Mouse (Mus musculus) lung, postnatal 0 days (tissue): Measurements from ENCODE around the gene Cdkal1. TPM values are rescaled to one million over a fixed set of nuclear protein-coding genes. Genes with fewer than 3 reads are reported as not detected.

ENCODE experiments used
- ATAC-seq: fragments of 200-750 bp; cut with Nextera tagmentation; 2 replicates; pipeline ENCODE4 v1.8.0; 2017; ENCODE audit warnings: moderate library complexity
- DNase-seq: peaks from one replicate; pipeline ENCODE4 v3.0.0-alpha.2; 2016; ENCODE audit warnings: low spot score
- H3K27ac ChIP-seq: fragments of 300-500 bp; sonication (generic); 2 replicates; pipeline ENCODE4 v1.5.1; 2014; ENCODE audit warnings: antibody characterized with exemption, mild to moderate bottlenecking, low read length, mixed read lengths
- H3K27me3 ChIP-seq: fragments of 300-500 bp; sonication (generic); replicated peaks from 2 replicates; pipeline ENCODE4 v1.6.1; 2014; ENCODE audit warnings: low read length, mixed read lengths; ENCODE audit not compliant: insufficient read depth
- H3K36me3 ChIP-seq: fragments of 300-500 bp; sonication (generic); 2 replicates; pipeline ENCODE4 v1.6.1; 2014; ENCODE audit warnings: low read length, mixed read lengths; ENCODE audit not compliant: insufficient read depth
- H3K4me1 ChIP-seq: fragments of 300-500 bp; sonication (generic); 2 replicates; pipeline ENCODE4 v1.6.1; 2014; ENCODE audit warnings: antibody characterized with exemption, low read depth, low read length, mixed read lengths; ENCODE audit not compliant: insufficient read depth
- H3K4me2 ChIP-seq: fragments of 300-500 bp; sonication (generic); replicated peaks from 2 replicates; pipeline ENCODE4 v1.6.1; 2014; ENCODE audit warnings: low read depth, mild to moderate bottlenecking, low read length, moderate library complexity, mixed read lengths
- H3K4me3 ChIP-seq: fragments of 300-500 bp; sonication (generic); 2 replicates; pipeline ENCODE4 v1.5.1; 2014; ENCODE audit warnings: low read depth, low read length
- H3K9ac ChIP-seq: fragments of 300-500 bp; sonication (generic); replicated peaks from 2 replicates; pipeline ENCODE4 v1.6.1; 2014; ENCODE audit warnings: low read depth, mild to moderate bottlenecking
- H3K9me3 ChIP-seq: fragments of 300-500 bp; sonication (generic); 2 replicates; pipeline ENCODE4 v1.6.1; 2016; ENCODE audit warnings: low read length, mixed read lengths
- CTCF ChIP-seq: IDR thresholded peaks from 2 replicates; pipeline ENCODE4 v1.5.1; 2016; ENCODE audit warnings: antibody characterized with exemption, mild to moderate bottlenecking
- EP300 ChIP-seq: IDR thresholded peaks from 2 replicates; pipeline ENCODE4 v1.6.1; 2016; ENCODE audit warnings: antibody characterized with exemption, mild to moderate bottlenecking, control low read depth
- WGBS: fragments of 180-500 bp; shearing (Covaris S2); extraction: QIAGEN DNeasy Blood & Tissue Kit; methylation state at CpG from one replicate; pipeline ENCODE4 v1.1.7; 2014; 5-methylcytosine and 5-hydroxymethylcytosine counted together
- polyA plus RNA-seq: library from polyadenylated mRNA; unstranded; fragments of >200 nt; fragmentation: Nextera tagmentation; extraction: Ambion mirVana; gene quantifications from 2 replicates; pipeline ENCODE4 v1.2.1, GENCODE M21; 2015

Cdkal1 gene
- 14.7 and 16.2 TPM in 2 replicates for polyA plus RNA-seq

DNA sequence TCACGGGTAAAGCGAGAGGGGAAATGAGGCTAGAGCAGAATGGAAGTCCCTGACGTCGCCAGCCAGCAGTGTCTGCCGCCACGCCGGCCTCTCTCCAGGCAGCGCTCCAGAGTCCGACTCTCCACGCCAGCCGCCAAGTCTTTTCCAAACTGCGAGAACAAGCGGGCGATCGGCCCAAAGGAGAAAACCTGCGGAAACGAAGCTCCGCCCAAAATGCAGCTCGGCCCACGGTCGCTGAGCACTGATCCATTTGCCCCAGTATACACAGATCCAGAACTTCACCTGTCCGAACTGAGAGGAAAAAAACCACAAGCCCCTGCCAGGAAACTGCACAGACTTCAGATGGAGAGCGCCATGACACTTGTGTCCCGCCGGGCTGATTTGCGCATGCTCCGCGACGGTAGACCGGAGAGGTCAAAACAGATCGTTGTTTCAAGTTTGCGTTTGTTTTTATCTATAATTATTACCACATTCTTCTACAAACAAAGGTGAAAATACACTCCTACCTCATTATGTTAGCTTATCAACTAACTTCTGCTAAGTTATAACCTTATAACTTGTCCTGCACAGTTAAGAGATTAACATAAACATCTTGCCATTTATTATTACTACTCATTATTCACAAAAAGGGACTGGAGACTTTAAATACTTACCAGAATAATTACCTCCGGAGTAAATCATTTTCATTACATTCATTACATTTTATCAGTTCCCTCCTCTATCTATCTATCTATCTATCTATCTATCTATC is at the start of gene Cdkal1:
Gene Cdkal1, minus strand, starts transcription at position 394 of the 751 bp plus-strand sequence.
- Histone ChIP-seq H3K4me2 (peak within 1 kb of the TSS; percentile 68), H3K9ac (peak within 1 kb of the TSS; percentile 58), H3K27me3 (no peaks in the 10 kb centered on the region), H3K27ac (peak within 1 kb of the TSS; percentile 84), H3K4me1 (no peaks in the 10 kb centered on the region), H3K9me3 (no peaks in the 10 kb centered on the region), H3K36me3 (no peaks in the 10 kb centered on the region), H3K4me3 (peak within 1 kb of the TSS; percentile 72)
- peak; percentile 91 for DNase-seq
- WGBS = under 1% methylated on average over 33 of the region's 33 CpGs
- peak; percentile 94 for ATAC-seq
- TF ChIP-seq CTCF (peak; percentile 25), EP300 (no peak)

DNA sequence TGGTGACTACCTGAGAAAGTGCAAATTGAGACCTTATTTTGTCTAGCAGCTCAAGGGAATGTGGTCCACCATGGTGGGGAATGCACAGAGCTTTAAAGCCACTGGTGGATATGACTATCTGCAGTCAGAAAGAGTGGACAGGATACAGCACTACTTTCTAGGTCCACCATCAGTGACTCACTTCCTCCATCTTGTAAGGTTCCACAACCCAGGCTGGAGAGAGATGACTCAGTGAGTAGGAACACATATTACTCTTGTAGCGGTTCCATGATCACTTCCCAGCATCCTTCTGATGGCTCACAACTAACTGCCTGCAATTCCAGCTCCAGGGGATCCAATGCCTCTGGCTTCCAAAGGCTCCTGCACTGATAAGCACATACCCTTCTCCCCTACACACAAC is 47.9 kb upstream of the Cdkal1 start:
- Histone ChIP-seq H3K27ac (no peak overlapping the region), H3K4me2 (no peak overlapping the region), H3K27me3 (no peaks in the 10 kb centered on the region), H3K9me3 (no peaks in the 10 kb centered on the region), H3K9ac (no peak overlapping the region), H3K4me3 (no peak overlapping the region), H3K4me1 (no peaks in the 10 kb centered on the region), H3K36me3 (no peaks in the 10 kb centered on the region)
- ATAC-seq (no peak), DNase-seq (no peak)
- WGBS = 91% methylated on average over 1 of the region's 1 CpGs
- no peak for TF ChIP-seq CTCF
- TF ChIP-seq EP300 = no peak

DNA sequence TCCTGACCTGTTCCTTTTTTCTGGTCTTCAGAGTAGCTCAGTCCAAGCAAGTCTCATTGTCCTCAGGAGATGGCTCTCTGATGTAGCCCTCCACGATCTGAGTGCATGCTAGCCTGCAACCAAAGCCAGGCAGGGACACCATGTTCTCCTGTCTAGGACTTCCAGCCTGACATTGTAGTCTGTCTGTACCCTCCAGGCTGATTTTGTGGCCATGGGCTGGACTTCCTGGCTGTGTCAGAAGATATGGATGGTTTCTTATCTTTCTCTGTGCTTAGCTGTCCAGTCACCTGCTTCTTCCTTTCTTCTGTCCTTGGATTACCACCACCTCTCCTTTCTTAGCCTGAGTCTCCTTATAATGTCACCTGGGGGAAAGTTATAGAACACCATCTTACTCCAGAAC is 47.2 kb upstream of the Cdkal1 start:
- Histone ChIP-seq H3K9me3 (no peaks in the 10 kb centered on the region), H3K9ac (no peak overlapping the region), H3K4me3 (no peak overlapping the region), H3K27me3 (no peaks in the 10 kb centered on the region), H3K4me1 (no peaks in the 10 kb centered on the region), H3K4me2 (no peak overlapping the region), H3K36me3 (no peaks in the 10 kb centered on the region), H3K27ac (no peak overlapping the region)
- WGBS = 89% methylated on average over 1 of the region's 1 CpGs
- TF ChIP-seq CTCF (no peak), EP300 (no peak)
- DNase-seq (no peak), ATAC-seq (no peak)

DNA sequence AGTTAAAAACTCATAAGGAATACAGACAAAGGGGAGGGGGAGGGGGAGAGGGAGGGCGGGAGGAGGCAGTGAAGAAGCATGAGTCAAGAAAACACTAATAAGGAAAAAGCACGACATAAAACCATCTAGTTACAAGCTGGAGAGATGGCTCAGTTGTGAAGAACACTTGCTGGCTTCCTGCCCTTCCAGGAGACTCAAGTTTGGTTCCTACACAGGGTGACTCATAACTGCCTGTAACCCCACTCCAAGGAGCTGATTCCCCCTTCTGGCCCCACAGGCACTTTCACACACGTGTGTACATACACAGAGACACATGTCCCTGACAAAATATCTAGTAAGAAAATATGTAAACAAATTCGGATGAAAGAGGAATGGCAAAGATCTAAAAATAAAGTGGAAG is 46.2 kb upstream of the Cdkal1 start:
- WGBS = 49% methylated on average over 4 of the region's 4 CpGs
- H3K4me3 ChIP-seq = no peak overlapping the region
- H3K36me3 ChIP-seq = no peaks in the 10 kb centered on the region
- TF ChIP-seq EP300 (no peak), CTCF (no peak)
- DNase-seq (peak; percentile 27), ATAC-seq (no peak)
- H3K4me2 ChIP-seq = no peak overlapping the region
- no peak overlapping the region for H3K27ac ChIP-seq
- no peak overlapping the region for H3K9ac ChIP-seq
- no peaks in the 10 kb centered on the region for H3K4me1 ChIP-seq
- H3K27me3 ChIP-seq = no peaks in the 10 kb centered on the region
- H3K9me3 ChIP-seq = no peaks in the 10 kb centered on the region

DNA sequence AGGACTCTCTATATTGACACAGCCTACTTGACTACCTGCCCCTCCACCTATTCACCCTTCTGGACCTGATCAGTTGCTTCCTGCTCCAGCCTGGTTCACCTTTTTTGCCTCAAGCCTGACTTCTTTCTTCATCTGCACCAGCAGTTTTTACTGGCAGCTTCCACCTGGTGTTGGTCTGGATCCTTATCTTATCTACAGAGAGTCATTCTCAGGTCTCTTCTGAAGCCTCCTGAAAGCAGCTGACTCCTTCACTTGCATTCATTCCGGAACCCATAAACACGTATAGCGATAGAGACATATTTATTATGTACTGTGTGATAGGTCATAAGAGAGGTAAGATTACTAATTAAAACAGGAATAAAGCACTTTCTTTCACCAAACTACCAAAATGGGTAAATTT is 11.3 kb upstream of the Cdkal1 start:
- no peaks in the 10 kb centered on the region for H3K9me3 ChIP-seq
- no peak for DNase-seq
- 65% methylated on average over 3 of the region's 3 CpGs for WGBS
- H3K27me3 ChIP-seq = no peaks in the 10 kb centered on the region
- TF ChIP-seq EP300 (no peak), CTCF (no peak)
- H3K4me3 ChIP-seq = no peak overlapping the region
- no peaks in the 10 kb centered on the region for H3K36me3 ChIP-seq
- ATAC-seq = no peak
- no peak overlapping the region for H3K27ac ChIP-seq
- H3K4me2 ChIP-seq = no peak overlapping the region
- no peaks in the 10 kb centered on the region for H3K4me1 ChIP-seq
- H3K9ac ChIP-seq = no peak overlapping the region

DNA sequence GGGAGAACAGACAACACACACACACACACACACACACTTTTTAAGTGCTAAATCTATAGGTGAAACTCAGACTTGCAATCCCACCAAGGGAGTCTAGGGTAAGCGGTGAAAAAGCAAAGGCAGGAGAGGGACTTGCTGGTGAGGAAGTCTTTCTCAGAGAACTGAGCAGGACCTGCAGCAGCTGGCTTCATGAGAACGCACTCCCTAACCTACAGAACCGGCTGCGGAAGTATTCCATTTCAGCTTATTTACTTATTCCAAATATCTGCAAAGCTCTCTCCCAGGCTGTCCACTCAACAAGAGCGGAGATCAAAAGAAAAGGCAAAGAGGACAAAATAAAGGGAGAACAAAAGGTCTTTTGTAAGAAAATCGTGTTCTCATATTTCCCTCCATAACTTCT is 8.9 kb upstream of the Cdkal1 start:
- H3K9ac ChIP-seq = no peak overlapping the region
- DNase-seq (no peak), ATAC-seq (no peak)
- H3K36me3 ChIP-seq = no peaks in the 10 kb centered on the region
- H3K27ac ChIP-seq = no peak overlapping the region
- H3K4me3 ChIP-seq = no peak overlapping the region
- TF ChIP-seq CTCF = no peak
- H3K4me1 ChIP-seq = no peaks in the 10 kb centered on the region
- no peaks in the 10 kb centered on the region for H3K9me3 ChIP-seq
- H3K27me3 ChIP-seq = no peaks in the 10 kb centered on the region
- WGBS = 48% methylated on average over 6 of the region's 6 CpGs
- H3K4me2 ChIP-seq = no peak overlapping the region
